Mouse (Mus musculus): ENCODE results near the gene Gtf2a1l. TPM values are rescaled to one million over a fixed set of nuclear protein-coding genes. Genes with fewer than 3 reads are reported as not detected.

Gtf2a1l gene
- polyA plus RNA-seq, 1 experiment, result not detected

DNA sequence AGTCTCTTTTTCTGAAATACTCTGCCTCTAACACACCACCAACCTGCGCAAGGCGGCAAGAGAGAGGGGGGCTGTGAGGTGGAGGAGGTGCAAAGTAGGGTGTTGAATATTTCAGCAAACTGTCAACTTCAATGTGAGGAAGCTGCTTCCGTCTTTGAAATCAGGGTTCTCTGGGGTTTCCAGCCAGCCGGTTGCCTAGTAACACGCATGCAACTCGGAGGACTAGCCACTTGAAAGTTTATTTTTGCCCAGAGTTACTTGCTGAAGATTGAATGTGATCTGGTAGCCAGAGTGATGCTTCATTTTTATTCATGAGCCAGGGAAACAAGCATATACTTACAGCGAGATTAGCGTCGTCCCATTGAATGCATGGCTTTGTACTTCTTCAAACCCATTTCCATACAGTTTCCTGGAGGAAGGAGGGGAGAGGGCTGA lies 89.6 kb downstream of the Gtf2a1l start:
- TF ChIP-seq POLR2A (IDR thresholded peaks at IDR 0.05; ENCODE audit: borderline replicate concordance, extremely low read depth, low read depth, low read length), result no peak
- TF ChIP-seq CTCF (IDR thresholded peaks at IDR 0.05; ENCODE audit: insufficient read depth, low read length), result no peak
- Histone ChIP-seq H3K4me1 (ENCODE audit: control insufficient read depth, insufficient read depth, low read length) (no peaks in the 10 kb centered on the region), H3K4me3 (replicated peaks; ENCODE audit: extremely low read depth, low read depth, low read length) (no peak overlapping the region)
- no peak for DNase-seq
- 15% methylated on average over 9 of the region's 9 CpGs for WGBS

DNA sequence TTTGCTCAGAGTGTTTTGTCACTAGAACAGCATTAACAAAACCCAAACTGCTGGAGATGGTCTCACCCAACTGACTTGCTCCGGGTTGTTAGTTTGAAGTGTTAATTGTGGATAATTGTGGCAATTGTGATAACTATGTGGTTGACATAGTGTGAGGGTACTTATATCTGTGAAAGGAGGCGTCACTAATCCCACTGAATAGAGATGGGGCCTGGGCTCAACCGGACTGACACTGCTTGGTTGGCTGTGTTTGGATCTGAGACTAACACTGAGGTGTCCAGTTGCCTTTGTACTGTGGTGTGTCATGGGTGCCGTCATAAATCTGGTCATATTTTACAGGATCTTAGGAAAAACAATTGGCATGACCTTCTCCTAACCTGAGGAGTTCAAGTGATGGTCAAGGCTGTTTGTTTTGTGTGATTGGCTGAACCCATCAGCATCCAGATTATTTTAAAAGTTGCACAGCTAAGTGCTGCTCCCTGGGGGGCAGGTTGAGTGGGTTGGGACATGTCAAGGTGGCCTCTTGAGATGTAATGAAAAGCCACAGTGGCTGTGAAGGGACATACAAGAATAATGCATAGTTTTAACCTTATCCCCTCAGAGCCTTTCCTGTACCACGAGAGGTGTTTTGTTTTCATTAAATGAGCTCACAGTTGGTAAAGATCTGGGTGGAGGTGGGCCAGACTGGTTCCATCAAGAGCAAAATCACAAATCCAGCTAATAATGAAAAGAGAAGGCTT lies 95.1 kb downstream of the Gtf2a1l start:
- no peaks in the 10 kb centered on the region for H3K4me1 ChIP-seq (ENCODE audit: control insufficient read depth, insufficient read depth, low read length)
- TF ChIP-seq POLR2A (IDR thresholded peaks at IDR 0.05; ENCODE audit: borderline replicate concordance, extremely low read depth, low read depth, low read length) (no peak), CTCF (IDR thresholded peaks at IDR 0.05; ENCODE audit: insufficient read depth, low read length) (no peak)
- no peak overlapping the region for H3K4me3 ChIP-seq (replicated peaks; ENCODE audit: extremely low read depth, low read depth, low read length)
- DNase-seq, result no peak
- WGBS, result 56% methylated on average over 5 of the region's 5 CpGs

GRCm38 (mm10) chr17:88764136-88764485 lies 95.7 kb downstream of the Gtf2a1l start:
- no peak for TF ChIP-seq POLR2A (IDR thresholded peaks at IDR 0.05; ENCODE audit: borderline replicate concordance, extremely low read depth, low read depth, low read length)
- TF ChIP-seq CTCF (IDR thresholded peaks at IDR 0.05; ENCODE audit: insufficient read depth, low read length), result no peak
- no peak overlapping the region for H3K4me3 ChIP-seq (replicated peaks; ENCODE audit: extremely low read depth, low read depth, low read length)
- WGBS, result 74% methylated on average over 3 of the region's 3 CpGs
- no peaks in the 10 kb centered on the region for H3K4me1 ChIP-seq (ENCODE audit: control insufficient read depth, insufficient read depth, low read length)
- no peak for DNase-seq

Other genes starting within 250 kb of the Gtf2a1l start
- 7.0 and 7.5 TPM in 2 replicates for gene Foxn2, start 227.9 kb upstream of the Gtf2a1l start, polyA plus RNA-seq (2012; rRNA removed)
- gene Ppp1r21, start 138.5 kb upstream of the Gtf2a1l start, polyA plus RNA-seq (2012; rRNA removed), result 22.8 and 31.2 TPM in 2 replicates
- 41.0 and 43.1 TPM in 2 replicates for gene Ston1, start 71.0 kb upstream of the Gtf2a1l start, polyA plus RNA-seq (2012; rRNA removed)
- 0.10 and 0.20 TPM in 2 replicates for gene Lhcgr, start 123.3 kb downstream of the Gtf2a1l start, polyA plus RNA-seq (2012; rRNA removed)